Mouse (Mus musculus): ENCODE measurements around the gene Zfp882.

DNA sequence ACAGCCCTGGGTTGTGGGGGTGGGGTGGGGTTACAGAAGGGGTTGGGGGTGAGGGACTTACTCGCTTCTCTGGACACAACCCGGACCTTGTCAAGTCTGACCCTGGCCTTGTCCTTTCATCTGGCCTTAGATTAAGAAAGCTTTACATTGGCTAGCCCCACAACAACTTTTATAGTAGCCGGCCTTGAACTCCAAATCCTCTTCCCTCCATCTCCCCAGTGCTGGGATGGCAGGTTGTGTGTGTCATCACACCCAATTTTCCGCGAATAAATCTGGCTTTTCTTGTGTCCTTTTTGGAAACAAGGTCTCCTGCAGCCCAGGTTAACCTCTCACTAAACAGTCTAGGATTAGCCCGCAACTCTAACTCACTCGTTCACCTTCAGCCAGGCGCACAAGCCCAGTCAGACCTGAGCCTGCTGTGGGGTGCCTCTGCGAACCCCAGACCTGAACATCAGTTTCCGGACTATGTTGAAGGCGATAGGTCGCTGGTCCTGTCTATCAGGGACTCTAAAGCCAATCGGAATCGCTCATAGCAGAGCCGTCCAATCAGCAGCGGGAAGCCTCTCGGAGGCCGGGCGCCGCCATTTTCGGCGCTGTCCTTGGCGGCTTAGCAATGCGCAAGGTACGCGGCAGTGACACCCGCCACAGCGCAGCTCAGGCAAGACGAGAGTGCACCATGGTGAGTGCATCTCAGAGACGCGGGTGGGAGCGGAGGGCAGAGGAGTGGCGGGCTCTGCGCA, 42.2 kb downstream of the Zfp882 start, which contains the start of gene Zfp961:
- TF ChIP-seq POLR2A (IDR thresholded peaks at IDR 0.05; ENCODE audit: low read depth, low read length): peak; percentile 71
- TF ChIP-seq CTCF (IDR thresholded peaks at IDR 0.05; ENCODE audit: extremely low read depth, insufficient read depth, insufficient read length, insufficient replicate concordance): no peak
